Mouse (Mus musculus) testis, adult 2 months (tissue): Measurements from ENCODE around the gene Naaladl2.

Experiments
- CTCF ChIP-seq: fragments of 200-500 bp; IDR thresholded peaks from 2 replicates; pipeline ENCODE4 v1.5.1; 2012; ENCODE audit warnings: low read depth, mild to moderate bottlenecking, inconsistent platforms, low read length, moderate library complexity; ENCODE audit not compliant: control insufficient read depth, insufficient read depth, insufficient replicate concordance
- POLR2A ChIP-seq: fragments of 200-500 bp; IDR thresholded peaks from 2 replicates; pipeline ENCODE4 v1.6.1; 2012; ENCODE audit warnings: low read depth, mild to moderate bottlenecking, inconsistent platforms, low read length, moderate library complexity; ENCODE audit not compliant: control insufficient read depth

GRCm38 (mm10) chr3:23946182-23946581 lies 1197.9 kb downstream of the Naaladl2 start:
- TF ChIP-seq CTCF (no peak), POLR2A (no peak)
